Mouse (Mus musculus): Measurements from ENCODE around the gene Max.

- TF ChIP-seq CTCF (IDR thresholded peaks at IDR 0.05; ENCODE audit: low read depth, low read length) (no peak), EP300 (IDR thresholded peaks at IDR 0.05; ENCODE audit: insufficient read depth, low read depth, low read length) (no peak), POLR2A (IDR thresholded peaks at IDR 0.05; ENCODE audit: insufficient read depth, low read length) (no peak)
These were observed 42.9 kb upstream of the Max start for GRCm38 (mm10) chr12:77004893-77005292.

Measured in ES-Bruce4 (cell line).